Mouse (Mus musculus) ES-E14 (cell line): Measurements from ENCODE around the gene Adam22.

ENCODE experiments used
- CHD2 ChIP-seq: IDR thresholded peaks from 2 replicates; pipeline ENCODE4 v1.6.1; 2014; ENCODE audit warnings: mild to moderate bottlenecking, low read depth, low read length, inconsistent platforms
- HCFC1 ChIP-seq: IDR thresholded peaks from 2 replicates; pipeline ENCODE4 v1.6.1; 2012; ENCODE audit warnings: low read length, inconsistent platforms, borderline replicate concordance; ENCODE audit not compliant: insufficient read depth
- MAFK ChIP-seq: IDR thresholded peaks from 2 replicates; pipeline ENCODE4 v1.6.1; 2014; ENCODE audit warnings: mild to moderate bottlenecking, low read depth, low read length, inconsistent platforms; ENCODE audit not compliant: insufficient read depth
- ZC3H11A ChIP-seq: IDR thresholded peaks from 2 replicates; pipeline ENCODE4 v1.6.1; 2012; ENCODE audit warnings: low read depth, mild to moderate bottlenecking, inconsistent platforms, low read length, borderline replicate concordance
- ZNF384 ChIP-seq: IDR thresholded peaks from 2 replicates; pipeline ENCODE4 v1.6.1; 2012; ENCODE audit warnings: low read depth, low read length, inconsistent platforms

DNA sequence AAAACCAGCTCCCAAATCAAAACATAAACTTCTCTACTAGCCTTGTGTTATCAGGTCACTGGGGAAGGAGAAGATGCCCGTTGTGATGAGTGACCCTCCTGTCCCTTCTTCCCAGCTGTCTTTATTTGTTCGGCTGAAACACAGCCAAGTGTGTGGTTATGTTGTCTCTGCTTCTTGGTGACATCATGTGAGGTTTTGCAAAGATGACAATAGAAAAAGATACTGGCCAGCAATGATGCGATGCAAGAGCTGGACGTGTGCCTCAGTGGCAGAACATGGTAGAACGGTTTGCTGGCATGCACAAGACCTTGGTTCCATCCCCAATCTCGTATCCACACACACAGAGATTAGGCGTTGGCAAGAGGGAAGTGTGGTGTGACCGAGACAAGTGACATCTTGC, 236.0 kb downstream of the Adam22 start:
- TF ChIP-seq ZC3H11A (no peak), MAFK (no peak), HCFC1 (no peak), CHD2 (no peak), ZNF384 (no peak)
